Mouse (Mus musculus): ENCODE measurements around the gene Plpp1. TPM values are rescaled to one million over a fixed set of nuclear protein-coding genes. Genes with fewer than 3 reads are reported as not detected.

The Plpp1 gene
- polyA plus RNA-seq, 1 experiment from 2014 or later = 16.8 TPM

GRCm38 (mm10) chr13:112786142-112786541 is 14.4 kb upstream of the Plpp1 start:
- Histone ChIP-seq H3K4me3 (no peak overlapping the region), H3K36me3 (replicated peaks) (no peaks in the 10 kb centered on the region), H3K9me3 (no peaks in the 10 kb centered on the region), H3K4me1 (peaks cover 12% of the 10 kb centered on the region), H3K27ac (no peak overlapping the region), H3K27me3 (ENCODE audit: poor library complexity, severe bottlenecking) (no peaks in the 10 kb centered on the region)
- 54% methylated on average over 3 of the region's 3 CpGs for WGBS
- DNase-seq (ENCODE audit: extremely low spot score, low spot score) = no peak

GRCm38 (mm10) chr13:112786942-112787533 is 13.6 kb upstream of the Plpp1 start:
- DNase-seq (ENCODE audit: extremely low spot score, low spot score) = no peak
- no peaks in the 10 kb centered on the region for H3K9me3 ChIP-seq
- WGBS = 87% methylated on average over 10 of the region's 10 CpGs
- peaks cover 12% of the 10 kb centered on the region for H3K4me1 ChIP-seq
- H3K27ac ChIP-seq = no peak overlapping the region
- H3K4me3 ChIP-seq = no peak overlapping the region
- no peaks in the 10 kb centered on the region for H3K27me3 ChIP-seq (ENCODE audit: poor library complexity, severe bottlenecking)
- no peaks in the 10 kb centered on the region for H3K36me3 ChIP-seq (replicated peaks)

- WGBS = 84% methylated on average over 5 of the region's 5 CpGs
- no peaks in the 10 kb centered on the region for H3K36me3 ChIP-seq (replicated peaks)
- no peak overlapping the region for H3K27ac ChIP-seq
- no peaks in the 10 kb centered on the region for H3K9me3 ChIP-seq
- no peaks in the 10 kb centered on the region for H3K27me3 ChIP-seq (ENCODE audit: poor library complexity, severe bottlenecking)
- DNase-seq (ENCODE audit: extremely low spot score, low spot score) = no peak
- no peak overlapping the region for H3K4me3 ChIP-seq
- peaks cover 5% of the 10 kb centered on the region for H3K4me1 ChIP-seq
These were observed 9.8 kb upstream of the Plpp1 start for GRCm38 (mm10) chr13:112790774-112791173.

- no peak for DNase-seq (ENCODE audit: extremely low spot score, low spot score)
- H3K36me3 ChIP-seq (replicated peaks) = no peaks in the 10 kb centered on the region
- no peak overlapping the region for H3K4me3 ChIP-seq
- 93% methylated on average over 5 of the region's 5 CpGs for WGBS
- H3K27me3 ChIP-seq (ENCODE audit: poor library complexity, severe bottlenecking) = no peaks in the 10 kb centered on the region
- H3K9me3 ChIP-seq = no peaks in the 10 kb centered on the region
- no peaks in the 10 kb centered on the region for H3K4me1 ChIP-seq
- H3K27ac ChIP-seq = no peak overlapping the region
These were observed 8.7 kb upstream of the Plpp1 start for GRCm38 (mm10) chr13:112791906-112792305.

GRCm38 (mm10) chr13:112798243-112798952 is 2.2 kb upstream of the Plpp1 start:
- H3K4me1 ChIP-seq = peaks cover 16% of the 10 kb centered on the region
- peaks cover 6% of the 10 kb centered on the region; the same call in 1 of the 2 replicates for H3K27me3 ChIP-seq (ENCODE audit: poor library complexity, severe bottlenecking)
- H3K4me3 ChIP-seq = no peak overlapping the region
- no peak for DNase-seq (ENCODE audit: extremely low spot score, low spot score)
- no peak overlapping the region for H3K27ac ChIP-seq
- 93% methylated on average over 9 of the region's 9 CpGs for WGBS
- H3K9me3 ChIP-seq = no peaks in the 10 kb centered on the region
- no peaks in the 10 kb centered on the region for H3K36me3 ChIP-seq (replicated peaks)

GRCm38 (mm10) chr13:112798953-112799305 is 1.7 kb upstream of the Plpp1 start:
- no peaks in the 10 kb centered on the region for H3K36me3 ChIP-seq (replicated peaks)
- no peak overlapping the region for H3K4me3 ChIP-seq
- 81% methylated on average over 9 of the region's 9 CpGs for WGBS
- H3K4me1 ChIP-seq = peaks cover 16% of the 10 kb centered on the region
- H3K27ac ChIP-seq = no peak overlapping the region
- no peaks in the 10 kb centered on the region for H3K9me3 ChIP-seq
- peaks cover 6% of the 10 kb centered on the region; the same call in 1 of the 2 replicates for H3K27me3 ChIP-seq (ENCODE audit: poor library complexity, severe bottlenecking)
- no peak for DNase-seq (ENCODE audit: extremely low spot score, low spot score)

GRCm38 (mm10) chr13:112799721-112800241 is 811 bp upstream of the Plpp1 start:
- no peaks in the 10 kb centered on the region for H3K9me3 ChIP-seq
- H3K4me1 ChIP-seq = peaks cover 16% of the 10 kb centered on the region
- 79% methylated on average over 8 of the region's 8 CpGs for WGBS
- peak overlapping the region; percentile 88; the same call in 1 of the 2 replicates for H3K27ac ChIP-seq
- H3K4me3 ChIP-seq = peak overlapping the region; percentile 83; the same call in 1 of the 2 replicates
- H3K27me3 ChIP-seq (ENCODE audit: poor library complexity, severe bottlenecking) = peaks cover 6% of the 10 kb centered on the region; the same call in 1 of the 2 replicates
- H3K36me3 ChIP-seq (replicated peaks) = no peaks in the 10 kb centered on the region
- DNase-seq (ENCODE audit: extremely low spot score, low spot score) = no peak

- H3K4me1 ChIP-seq = peaks cover 16% of the 10 kb centered on the region
- peak; percentile 56 for DNase-seq (ENCODE audit: extremely low spot score, low spot score)
- no peaks in the 10 kb centered on the region for H3K9me3 ChIP-seq
- H3K36me3 ChIP-seq (replicated peaks) = peaks cover 13% of the 10 kb centered on the region
- WGBS = 1% methylated on average over 23 of the region's 23 CpGs
- peaks cover 6% of the 10 kb centered on the region; the same call in 1 of the 2 replicates for H3K27me3 ChIP-seq (ENCODE audit: poor library complexity, severe bottlenecking)
- H3K4me3 ChIP-seq = peak overlapping the region; percentile 83
- H3K27ac ChIP-seq = peak overlapping the region; percentile 88
These were observed 901 bp downstream of the Plpp1 start for GRCm38 (mm10) chr13:112801381-112802004.

GRCm38 (mm10) chr13:112803106-112803505 is 2.5 kb downstream of the Plpp1 start:
- DNase-seq (ENCODE audit: extremely low spot score, low spot score) = no peak
- H3K9me3 ChIP-seq = no peaks in the 10 kb centered on the region
- peaks cover 20% of the 10 kb centered on the region for H3K36me3 ChIP-seq (replicated peaks)
- H3K27me3 ChIP-seq (ENCODE audit: poor library complexity, severe bottlenecking) = peaks cover 6% of the 10 kb centered on the region; the same call in 1 of the 2 replicates
- H3K4me1 ChIP-seq = peaks cover 16% of the 10 kb centered on the region
- no peak overlapping the region for H3K4me3 ChIP-seq
- 93% methylated on average over 7 of the region's 7 CpGs for WGBS
- no peak overlapping the region for H3K27ac ChIP-seq

- Histone ChIP-seq H3K27ac (no peak overlapping the region), H3K9me3 (no peaks in the 10 kb centered on the region), H3K27me3 (ENCODE audit: poor library complexity, severe bottlenecking) (peaks cover 6% of the 10 kb centered on the region; the same call in 1 of the 2 replicates), H3K4me3 (no peak overlapping the region), H3K4me1 (peaks cover 16% of the 10 kb centered on the region), H3K36me3 (replicated peaks) (peaks cover 20% of the 10 kb centered on the region)
- DNase-seq (ENCODE audit: extremely low spot score, low spot score) = no peak
- WGBS = 93% methylated on average over 4 of the region's 4 CpGs
These were observed 3.1 kb downstream of the Plpp1 start for GRCm38 (mm10) chr13:112803661-112804060.

- Histone ChIP-seq H3K27me3 (ENCODE audit: poor library complexity, severe bottlenecking) (peaks cover 6% of the 10 kb centered on the region; the same call in 1 of the 2 replicates), H3K27ac (no peak overlapping the region), H3K9me3 (no peaks in the 10 kb centered on the region), H3K4me3 (no peak overlapping the region), H3K36me3 (replicated peaks) (peaks cover 20% of the 10 kb centered on the region), H3K4me1 (peaks cover 14% of the 10 kb centered on the region)
- 97% methylated on average over 3 of the region's 3 CpGs for WGBS
- DNase-seq (ENCODE audit: extremely low spot score, low spot score) = no peak
These were observed 4.9 kb downstream of the Plpp1 start for GRCm38 (mm10) chr13:112805529-112805928.

- peaks cover 20% of the 10 kb centered on the region for H3K36me3 ChIP-seq (replicated peaks)
- no peak overlapping the region for H3K4me3 ChIP-seq
- H3K27ac ChIP-seq = no peak overlapping the region
- peaks cover 20% of the 10 kb centered on the region for H3K4me1 ChIP-seq
- WGBS = 89% methylated on average over 10 of the region's 10 CpGs
- no peak for DNase-seq (ENCODE audit: extremely low spot score, low spot score)
- H3K9me3 ChIP-seq = no peaks in the 10 kb centered on the region
- no peaks in the 10 kb centered on the region for H3K27me3 ChIP-seq (ENCODE audit: poor library complexity, severe bottlenecking)
These were observed 7.5 kb downstream of the Plpp1 start for GRCm38 (mm10) chr13:112807936-112808667.

All from forebrain, embryonic 10.5 days (tissue).